Mouse (Mus musculus): ENCODE data around the gene Cdc42ep2.

- TF ChIP-seq GATA1 (IDR thresholded peaks at IDR 0.05; ENCODE audit: low read length) (no peak), TAL1 (IDR thresholded peaks at IDR 0.05; ENCODE audit: low read length) (no peak)
Measured at GRCm38 (mm10) chr19:5883935-5884334, 40.7 kb downstream of the Cdc42ep2 start.

Data from erythroblast, embryonic 14.5 days (primary cell).